Mouse (Mus musculus) CH12.LX (cell line): ENCODE data around the gene Psap. TPM values are rescaled to one million over a fixed set of nuclear protein-coding genes. Genes with fewer than 3 reads are reported as not detected.
A peak's percentile ranks its signal among the peaks of the same experiment; 100 is the strongest.

Source experiments
- DNase-seq: peaks from one replicate; pipeline ENCODE4 v3.0.0-alpha.2; 2013; ENCODE audit errors: extremely low read depth
- H3K27ac ChIP-seq: 2 replicates; pipeline ENCODE4 v1.5.1; 2012; ENCODE audit warnings: low read depth, mild to moderate bottlenecking, control low read depth, moderate library complexity; ENCODE audit not compliant: insufficient read depth
- H3K27me3 ChIP-seq: replicated peaks from 2 replicates; pipeline ENCODE3; 2012; ENCODE audit warnings: inconsistent platforms
- H3K36me3 ChIP-seq, 2 experiments: replicated peaks in 1 of 2; 2 replicates each; pipeline versions ENCODE3 to v1.6.1; 2012; ENCODE audit warnings: inconsistent platforms in 1 of 2, low read length in 1 of 2, mild to moderate bottlenecking in 1 of 2, mixed read lengths in 1 of 2, moderate library complexity in 1 of 2; ENCODE audit not compliant: control insufficient read depth in 1 of 2, insufficient read depth in 1 of 2
- H3K4me1 ChIP-seq, 2 experiments: 2 replicates each; pipeline ENCODE4 v1.6.1; 2012; ENCODE audit warnings: inconsistent platforms in 1 of 2, moderate library complexity in 1 of 2; ENCODE audit not compliant: insufficient read depth in 2 of 2, control insufficient read depth in 1 of 2
- H3K4me2 ChIP-seq: 2 replicates; pipeline ENCODE4 v1.6.1; 2012; ENCODE audit warnings: low read depth, mild to moderate bottlenecking, control low read depth; ENCODE audit not compliant: poor library complexity, insufficient read depth, severe bottlenecking
- H3K4me3 ChIP-seq, 3 experiments: fragments of 150-350 bp in 1 of 3; sonication (generic) in 1 of 3; replicated peaks in 1 of 3; 2 replicates each; pipeline versions ENCODE3 to v1.5.1; 2011 to 2012; ENCODE audit warnings: low read depth in 2 of 3, low read length in 2 of 3, mild to moderate bottlenecking in 2 of 3, moderate library complexity in 2 of 3, control low read depth in 1 of 3, improper control_type of control experiment in 1 of 3, inconsistent platforms in 1 of 3, mixed read lengths in 1 of 3; ENCODE audit not compliant: poor library complexity in 1 of 3
- H3K79me2 ChIP-seq: replicated peaks from 2 replicates; pipeline ENCODE4 v1.6.1; 2012; ENCODE audit warnings: mild to moderate bottlenecking, moderate library complexity; ENCODE audit not compliant: control insufficient read depth, poor library complexity, insufficient read depth, severe bottlenecking; ENCODE audit errors: extremely low read depth
- H3K9ac ChIP-seq: 2 replicates; pipeline ENCODE4 v1.6.1; 2012; ENCODE audit warnings: low read depth, mild to moderate bottlenecking, control low read depth, moderate library complexity; ENCODE audit not compliant: insufficient read depth
- H3K9me3 ChIP-seq: replicated peaks from 2 replicates; pipeline ENCODE3; 2012; ENCODE audit warnings: low read length, inconsistent platforms, mixed read lengths
- BHLHE40 ChIP-seq: IDR thresholded peaks from 2 replicates; pipeline ENCODE4 v1.6.1; 2011; ENCODE audit warnings: mild to moderate bottlenecking, low read depth, low read length, improper control_type of control experiment
- CHD2 ChIP-seq: IDR thresholded peaks from 2 replicates; pipeline ENCODE4 v1.6.1; 2011; ENCODE audit warnings: low read length, improper control_type of control experiment
- E2F4 ChIP-seq: IDR thresholded peaks from 2 replicates; pipeline ENCODE4 v1.6.1; 2011; ENCODE audit warnings: low read depth, low read length, improper control_type of control experiment; ENCODE audit not compliant: insufficient replicate concordance
- ELF1 ChIP-seq: IDR thresholded peaks from 2 replicates; pipeline ENCODE4 v1.6.1; 2014; ENCODE audit warnings: low read depth, mild to moderate bottlenecking, inconsistent platforms, low read length, improper control_type of control experiment
- EP300 ChIP-seq: IDR thresholded peaks from 2 replicates; pipeline ENCODE4 v1.6.1; 2011; ENCODE audit warnings: low read length, improper control_type of control experiment
- HCFC1 ChIP-seq: IDR thresholded peaks from 2 replicates; pipeline ENCODE4 v1.6.1; 2012; ENCODE audit warnings: low read depth, mild to moderate bottlenecking, inconsistent platforms, low read length, improper control_type of control experiment
- IRF4 ChIP-seq: IDR thresholded peaks from 2 replicates; pipeline ENCODE4 v1.6.1; 2014; ENCODE audit warnings: low read depth, mild to moderate bottlenecking, inconsistent platforms, low read length, improper control_type of control experiment
- JUN ChIP-seq: IDR thresholded peaks from 2 replicates; pipeline ENCODE4 v1.6.1; 2011; ENCODE audit warnings: low read depth, mild to moderate bottlenecking, low read length, improper control_type of control experiment, moderate library complexity; ENCODE audit not compliant: insufficient read depth
- JUND ChIP-seq: conservative IDR thresholded peaks from 2 replicates; pipeline ENCODE4 v1.6.1; 2011; ENCODE audit warnings: low read depth, low read length, improper control_type of control experiment
- KAT2A ChIP-seq: IDR thresholded peaks from 2 replicates; pipeline ENCODE4 v1.6.1; 2012; ENCODE audit warnings: low read length, improper control_type of control experiment, inconsistent platforms; ENCODE audit not compliant: insufficient replicate concordance
- MAZ ChIP-seq: IDR thresholded peaks from 2 replicates; pipeline ENCODE4 v1.6.1; 2012; ENCODE audit warnings: low read depth, mild to moderate bottlenecking, inconsistent platforms, low read length, improper control_type of control experiment, moderate library complexity
- MEF2A ChIP-seq: IDR thresholded peaks from 2 replicates; pipeline ENCODE4 v1.6.1; 2014; ENCODE audit warnings: low read depth, mild to moderate bottlenecking, inconsistent platforms, low read length, improper control_type of control experiment, borderline replicate concordance
- MXI1 ChIP-seq: IDR thresholded peaks from 2 replicates; pipeline ENCODE4 v1.6.1; 2011; ENCODE audit warnings: mild to moderate bottlenecking, low read depth, low read length, improper control_type of control experiment
- MYC ChIP-seq: IDR thresholded peaks from 2 replicates; pipeline ENCODE4 v1.6.1; 2011; ENCODE audit warnings: low read depth, mild to moderate bottlenecking, improper control_type of control experiment, low read length
- NELFE ChIP-seq: IDR thresholded peaks from 2 replicates; pipeline ENCODE4 v1.6.1; 2011; ENCODE audit warnings: low read depth, low read length, improper control_type of control experiment
- NRF1 ChIP-seq: IDR thresholded peaks from 2 replicates; pipeline ENCODE4 v1.6.1; 2014; ENCODE audit warnings: low read depth, mild to moderate bottlenecking, inconsistent platforms, low read length, improper control_type of control experiment, moderate library complexity
- POLR2A ChIP-seq: IDR thresholded peaks from 2 replicates; pipeline ENCODE4 v1.6.1; 2011; ENCODE audit warnings: low read depth, mild to moderate bottlenecking, improper control_type of control experiment, low read length
- POLR2AphosphoS2 ChIP-seq: IDR thresholded peaks from 2 replicates; pipeline ENCODE4 v1.6.1; 2011; ENCODE audit warnings: low read depth, low read length, improper control_type of control experiment
- RAD21 ChIP-seq: IDR thresholded peaks from 2 replicates; pipeline ENCODE4 v1.6.1; 2011; ENCODE audit warnings: low read depth, mild to moderate bottlenecking, low read length, improper control_type of control experiment, moderate library complexity
- RCOR1 ChIP-seq: conservative IDR thresholded peaks from 2 replicates; pipeline ENCODE4 v1.6.1; 2012; ENCODE audit warnings: low read depth, mild to moderate bottlenecking, inconsistent platforms, low read length, improper control_type of control experiment
- SIN3A ChIP-seq: IDR thresholded peaks from 2 replicates; pipeline ENCODE4 v1.6.1; 2012; ENCODE audit warnings: low read length, improper control_type of control experiment, inconsistent platforms
- SMC3 ChIP-seq: IDR thresholded peaks from 2 replicates; pipeline ENCODE4 v1.6.1; 2011; ENCODE audit warnings: low read depth, low read length, improper control_type of control experiment
- TBP ChIP-seq: conservative IDR thresholded peaks from 2 replicates; pipeline ENCODE4 v1.6.1; 2011; ENCODE audit warnings: low read depth, low read length, improper control_type of control experiment
- USF1 ChIP-seq: IDR thresholded peaks from 2 replicates; pipeline ENCODE4 v1.6.1; 2014; ENCODE audit warnings: low read depth, mild to moderate bottlenecking, inconsistent platforms, low read length, improper control_type of control experiment
- USF2 ChIP-seq: conservative IDR thresholded peaks from 2 replicates; pipeline ENCODE4 v1.6.1; 2011; ENCODE audit warnings: low read depth, low read length, improper control_type of control experiment
- ZC3H11A ChIP-seq: IDR thresholded peaks from 2 replicates; pipeline ENCODE4 v1.6.1; 2012; ENCODE audit warnings: low read depth, mild to moderate bottlenecking, inconsistent platforms, low read length, improper control_type of control experiment
- ZKSCAN1 ChIP-seq: IDR thresholded peaks from 2 replicates; pipeline ENCODE4 v1.6.1; 2012; ENCODE audit warnings: low read depth, inconsistent platforms, low read length, improper control_type of control experiment, borderline replicate concordance
- ZNF384 ChIP-seq: IDR thresholded peaks from 2 replicates; pipeline ENCODE4 v1.6.1; 2012; ENCODE audit warnings: low read depth, low read length, improper control_type of control experiment, inconsistent platforms
- dilution Hi-C: fragments of 300-500 bp; cut with MboI; formaldehyde crosslinking; loops from 2 replicates; pipeline ENCODE4 v1.14.3; 2020; ENCODE audit warnings: low sequenced_read_pairs; ENCODE audit not compliant: extremely low pct_unique_long_range_greater_than_20kb, extremely low pct_ligation_motif_present
- in situ Hi-C: fragments of 300-500 bp; cut with MboI; formaldehyde crosslinking; loops from 3 replicates; pipeline ENCODE4 v1.14.3; 2019; ENCODE audit warnings: low sequenced_read_pairs, low pct_ligation_motif_present, low pct_unique_long_range_greater_than_20kb, mixed read lengths
- polyA plus RNA-seq: library from polyadenylated mRNA; unstranded; fragments of >175 nt; gene quantifications from 2 replicates; pipeline ENCODE4 v1.2.1, GENCODE M21; 2012; ENCODE audit warnings: low read depth; ENCODE audit not compliant: insufficient read length
- total RNA-seq, 2 experiments: library from RNA; depleted of rRNA; stranded (reverse); fragments of 300-350 nt in 1 of 2; fragments of >200 nt in 1 of 2; gene quantifications; 2 replicates each; pipeline ENCODE4 v1.2.3; 2012 to 2014

Gene Psap
- total and polyA plus RNA-seq, 3 experiments, result 223 to 470 (median 300) TPM

DNA sequence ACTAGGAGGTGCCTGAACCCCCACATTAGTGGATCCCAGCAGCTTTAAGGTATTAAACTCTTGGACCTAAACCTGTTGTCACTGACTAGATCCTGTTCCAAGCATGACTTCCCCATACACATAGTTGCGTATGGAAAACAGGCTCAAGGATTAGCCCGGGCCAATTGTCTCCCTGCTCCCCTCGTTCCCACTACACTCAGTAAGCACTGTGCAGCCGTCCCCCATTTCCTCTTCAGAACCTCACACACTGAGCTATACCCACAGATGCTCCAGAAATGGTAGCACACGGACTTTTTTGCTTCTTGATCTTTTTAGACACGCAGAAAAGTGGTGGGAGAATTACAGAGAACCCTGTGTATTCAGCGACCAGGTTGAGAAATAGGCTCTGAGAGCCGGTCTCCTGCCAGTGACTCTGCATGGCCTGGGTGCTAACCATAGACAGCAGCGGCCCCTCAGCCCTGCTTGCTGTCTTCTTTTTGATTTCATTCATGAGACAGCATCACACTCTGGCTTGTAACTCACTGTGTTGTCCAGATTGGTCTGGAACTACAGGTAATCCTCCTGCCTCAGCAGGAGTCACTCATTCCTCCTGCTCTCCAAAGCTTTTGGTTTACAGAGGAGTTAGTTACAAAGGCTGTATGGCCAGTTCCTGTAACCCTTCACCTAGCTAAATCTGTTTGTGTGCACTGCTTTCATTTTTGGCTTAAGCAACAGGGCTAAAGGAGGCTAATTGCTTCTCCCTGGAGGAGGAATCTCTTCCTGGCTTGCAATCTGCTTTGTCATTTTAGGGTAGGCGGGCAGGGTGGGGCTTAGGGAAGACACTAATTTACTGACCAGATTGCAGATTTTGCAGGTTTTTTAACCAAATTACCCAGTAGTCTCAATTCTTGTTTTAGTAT lies 4.9 kb downstream of the Psap start:
- Histone ChIP-seq H3K36me3 (peaks cover 4 to 27% of the 10 kb centered on the region in 2 experiments), H3K9ac (peak overlapping the region; percentile 37), H3K4me3 (peak overlapping the region in 2 of 3 experiments; percentile 8 to 49), H3K4me2 (peak overlapping the region; percentile 74), H3K9me3 (no peaks in the 10 kb centered on the region), H3K4me1 (peaks cover 26 to 73% of the 10 kb centered on the region in 2 experiments), H3K27ac (peak overlapping the region; percentile 70), H3K27me3 (no peaks in the 10 kb centered on the region), H3K79me2 (peaks cover 98% of the 10 kb centered on the region)
- in situ Hi-C loops (no loop called here), dilution Hi-C loops (no loop called here)
- TF ChIP-seq POLR2A (peak; percentile 0; the same call in 1 of the 2 replicates), TBP (no peak), ZC3H11A (no peak), EP300 (no peak), KAT2A (no peak), SIN3A (0 out of 2 replicates have a peak, but pooled peaks have one; percentile 37), JUN (no peak), MXI1 (no peak), NELFE (no peak), MYC (no peak)
- DNase-seq, result no peak

DNA sequence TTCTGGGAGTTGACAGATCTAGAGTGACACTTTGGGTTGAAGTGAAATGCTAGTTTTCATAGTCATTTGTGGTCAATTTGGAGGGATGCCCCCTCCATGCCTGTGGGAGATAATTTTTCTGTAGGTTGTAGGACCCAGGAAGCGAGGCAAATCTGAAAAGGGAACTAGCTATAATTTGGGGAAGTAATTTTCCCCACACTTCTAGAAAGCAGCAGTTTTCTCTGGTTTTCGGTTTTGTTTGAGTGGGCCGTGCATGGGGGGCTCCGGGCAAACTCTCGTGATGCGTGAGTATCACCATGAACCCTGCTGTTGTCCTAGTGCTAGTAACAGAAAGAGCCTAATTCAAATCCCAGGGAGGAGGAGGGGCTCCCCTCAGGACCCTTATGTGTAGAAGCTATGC lies 6.8 kb downstream of the Psap start:
- Histone ChIP-seq H3K9me3 (no peaks in the 10 kb centered on the region), H3K79me2 (peaks cover 100% of the 10 kb centered on the region), H3K9ac (peak overlapping the region; percentile 37), H3K4me3 (peak overlapping the region; percentile 29 to 55 (median 48)), H3K27me3 (no peaks in the 10 kb centered on the region), H3K27ac (peak overlapping the region; percentile 98), H3K36me3 (peaks cover 4 to 30% of the 10 kb centered on the region in 2 experiments), H3K4me2 (peak overlapping the region; percentile 74), H3K4me1 (peaks cover 42 to 91% of the 10 kb centered on the region in 2 experiments)
- dilution Hi-C loops, result no loop called here
- DNase-seq, result peak; percentile 85
- in situ Hi-C loops, result no loop called here
- TF ChIP-seq CHD2 (peak; percentile 71), TBP (0 out of 2 replicates have a peak, but pooled peaks have one; percentile 20), ZNF384 (peak; percentile 36; the same call in 1 of the 2 replicates), JUND (peak; percentile 54; the same call in 1 of the 2 replicates), MYC (peak; percentile 63; the same call in 1 of the 2 replicates), NRF1 (no peak), SMC3 (no peak), BHLHE40 (peak; percentile 98), ELF1 (peak; percentile 58), POLR2AphosphoS2 (no peak), USF1 (no peak), RAD21 (no peak), POLR2A (no peak), MEF2A (peak; percentile 58), ZC3H11A (no peak), ZKSCAN1 (no peak), MXI1 (no peak; the same call in 1 of the 2 replicates), SIN3A (peak; percentile 77; the same call in 1 of the 2 replicates), RCOR1 (peak; percentile 93; the same call in 1 of the 2 replicates), MAZ (peak; percentile 82), USF2 (no peak), E2F4 (no peak), HCFC1 (peak; percentile 21; the same call in 1 of the 2 replicates), EP300 (peak; percentile 95), IRF4 (peak; percentile 92)
